ENCODE assay signal across 32 mouse cellular contexts in genomic region chr5:145433688-145434087, GRCm38 (mm10). TPM values are rescaled to one million over a fixed set of nuclear protein-coding genes. Genes with fewer than 3 reads are reported as not detected.
DNase-seq lines count a peak whose midpoint lies in the region; ATAC-seq and TF ChIP-seq lines count a peak whose summit lies in the region.
"Had no signal": no experiment of that assay in that cellular context is flagged by ENCODE, and none has a peak within 500 bp of the region (broad histone marks: within the 10 kb centered on the region; RNA-seq: fewer than 3 reads in every experiment).

No protein-coding gene starts in this region.

- peak; percentile 38 to 79 for DNase-seq in adrenal gland, adult (ENCODE audit: inconsistent age in 2 of 2, low spot score in 1 of 2)
- no peak for DNase-seq in adrenal gland, adult 18-20 months (ENCODE audit: low spot score in 2 of 2)
- DNase-seq in adrenal gland, adult 8-10 months, result peak; percentile 30
- no peak for DNase-seq in adrenal gland, postnatal 25 days
- no peak for DNase-seq in liver, postnatal 0 days
- no peak for DNase-seq in liver
- peak; percentile 8 to 29 for DNase-seq in adrenal gland, postnatal 36 days
- DNase-seq: B cell, adult 2 months; cerebellum, adult 11 months; cerebellum, adult 18-20 months; cerebellum, adult 8-10 months; cerebellum, adult 9-11 months; cerebellum, postnatal 14 days; cerebellum, postnatal 36 days; embryo, embryonic 11 days had no signal

- TF ChIP-seq EP300 in liver, postnatal 0 days (IDR thresholded peaks at IDR 0.05; ENCODE audit: low read depth), result no peak

- 66% methylated on average over 1 of the region's 1 CpGs for WGBS in liver, postnatal 0 days (ENCODE audit: insufficient replicate concordance)
- 88% methylated on average over 1 of the region's 1 CpGs for WGBS in neural tube, embryonic 15.5 days

- no peaks in the 10 kb centered on the region for H3K4me1 ChIP-seq in liver, postnatal 0 days (ENCODE audit: insufficient read depth)
- no peaks in the 10 kb centered on the region for H3K4me1 ChIP-seq in neural tube, embryonic 15.5 days
- H3K4me1 ChIP-seq: embryonic facial prominence, embryonic 13.5 days; embryonic facial prominence, embryonic 15.5 days; forebrain, embryonic 10.5 days; forebrain, embryonic 12.5 days had no signal

- no peaks in the 10 kb centered on the region for H3K36me3 ChIP-seq in liver, postnatal 0 days (replicated peaks; ENCODE audit: insufficient read depth, low read length)
- no peaks in the 10 kb centered on the region for H3K36me3 ChIP-seq in neural tube, embryonic 15.5 days
- H3K36me3 ChIP-seq: embryonic facial prominence, embryonic 13.5 days; embryonic facial prominence, embryonic 15.5 days; forebrain, embryonic 10.5 days; forebrain, embryonic 12.5 days; G1E had no signal

- H3K27me3 ChIP-seq in liver, postnatal 0 days (ENCODE audit: insufficient read depth, low read length), result no peaks in the 10 kb centered on the region
- H3K27me3 ChIP-seq in neural tube, embryonic 15.5 days (replicated peaks), result no peaks in the 10 kb centered on the region
- H3K27me3 ChIP-seq: CH12.LX; embryonic facial prominence, embryonic 13.5 days; embryonic facial prominence, embryonic 15.5 days; forebrain, embryonic 12.5 days; Patski had no signal

- no peak for TF ChIP-seq CTCF in liver, postnatal 0 days (IDR thresholded peaks at IDR 0.05; ENCODE audit: low read depth)

- peak; percentile 56 for ATAC-seq in liver, postnatal 0 days
- no peak for ATAC-seq in neural tube, embryonic 15.5 days (ENCODE audit: low FRiP score)
- ATAC-seq: activated CD4-positive, CD25-positive, alpha-beta regulatory T cell, adult 4 months; CD4-positive, CD25-positive, alpha-beta regulatory T cell, adult 4 months; forebrain, embryonic 14.5 days; forebrain, embryonic 16.5 days; Patski had no signal

- no peak overlapping the region for H3K9ac ChIP-seq in liver, postnatal 0 days (replicated peaks)
- H3K9ac ChIP-seq in neural tube, embryonic 15.5 days (replicated peaks), result no peak overlapping the region
- H3K9ac ChIP-seq: embryonic facial prominence, embryonic 13.5 days; embryonic facial prominence, embryonic 15.5 days; forebrain, embryonic 12.5 days had no signal

- H3K4me3 ChIP-seq in liver, postnatal 0 days (ENCODE audit: low read depth, low read length), result no peak overlapping the region
- no peak overlapping the region for H3K4me3 ChIP-seq in neural tube, embryonic 15.5 days (replicated peaks)
- H3K4me3 ChIP-seq: embryonic facial prominence, embryonic 13.5 days; embryonic facial prominence, embryonic 15.5 days; erythroblast, embryonic 14.5 days; forebrain, embryonic 10.5 days; forebrain, embryonic 12.5 days had no signal

- no peaks in the 10 kb centered on the region for H3K9me3 ChIP-seq in liver, postnatal 0 days (ENCODE audit: low read length)
- H3K9me3 ChIP-seq in neural tube, embryonic 15.5 days (replicated peaks), result peaks cover 22% of the 10 kb centered on the region; the same call in 1 of the 2 replicates

- H3K27ac ChIP-seq in liver, postnatal 0 days (ENCODE audit: low read depth), result no peak overlapping the region
- H3K27ac ChIP-seq in neural tube, embryonic 15.5 days (replicated peaks), result no peak overlapping the region
- H3K27ac ChIP-seq: embryonic facial prominence, embryonic 13.5 days; embryonic facial prominence, embryonic 15.5 days; forebrain, embryonic 10.5 days; forebrain, embryonic 12.5 days had no signal

- no peak overlapping the region for H3K4me2 ChIP-seq in liver, postnatal 0 days (ENCODE audit: low read depth, low read length)
- no peak overlapping the region for H3K4me2 ChIP-seq in neural tube, embryonic 15.5 days
- H3K4me2 ChIP-seq: embryonic facial prominence, embryonic 13.5 days; embryonic facial prominence, embryonic 15.5 days; forebrain, embryonic 12.5 days had no signal

RNA-seq across cellular contexts. Expression of gene Cyp3a16, which starts 35.8 kb away (rescaled TPM):
- under 1 TPM in 1 of 2 experiments, not detected in 1; 0.20 TPM for total RNA-seq in adrenal gland, adult 18-20 months (2021)
- not detected for total RNA-seq in adrenal gland, adult 8-10 months (2022)
- not detected in 2 replicates for total RNA-seq in adrenal gland, postnatal 25 days (2021)
- 36.6 and 36.8 TPM in 2 replicates for polyA plus RNA-seq in liver, postnatal 0 days (2015; fragmentation: Nextera tagmentation; extraction: Ambion mirVana)
- total RNA-seq in adrenal gland, postnatal 36 days (2021), result not detected
- polyA plus RNA-seq in neural tube, embryonic 15.5 days (2015; fragmentation: Nextera tagmentation; extraction: Ambion mirVana), result not detected in 2 replicates
- total RNA-seq: CH12.LX; common myeloid progenitor, adult 5-6 weeks; G1E had no signal
- polyA plus RNA-seq: activated CD4-positive, CD25-positive, alpha-beta regulatory T cell, adult 4 months; brain, embryonic 14.5 days; CD4-positive, CD25-positive, alpha-beta regulatory T cell, adult 4 months; embryonic facial prominence, embryonic 11.5 days; embryonic facial prominence, embryonic 13.5 days; embryonic facial prominence, embryonic 15.5 days; erythroblast, embryonic 14.5 days; forebrain, embryonic 10.5 days; forebrain, embryonic 12.5 days; forebrain, embryonic 14.5 days; forebrain, embryonic 16.5 days; frontal cortex, adult 2 months; G1E; Patski had no signal

Comparison
In these comparisons a context has a peak if more than half of its experiments do, and no peak if none do; other contexts are left out.
1. DNase-seq: peak in adrenal gland, adult (2 of 2), adrenal gland, adult 8-10 months (single experiment) and adrenal gland, postnatal 36 days (2 of 2); none in adrenal gland, adult 18-20 months (0 of 2), adrenal gland, postnatal 25 days (single experiment), liver, postnatal 0 days (single experiment) and liver (single experiment).